Mouse (Mus musculus): ENCODE measurements around the gene Kcnj1. TPM values are rescaled to one million over a fixed set of nuclear protein-coding genes. Genes with fewer than 3 reads are reported as not detected.
A peak's percentile ranks its signal among the peaks of the same experiment; 100 is the strongest.

Gene Kcnj1
- total RNA-seq, 2 experiments from 2014 or later = not detected

GRCm38 (mm10) chr9:32394761-32395161, 22.5 kb downstream of the Kcnj1 start:
- no peak for DNase-seq

- DNase-seq = no peak
Observed at GRCm38 (mm10) chr9:32400212-32400611, 27.9 kb downstream of the Kcnj1 start.

GRCm38 (mm10) chr9:32400662-32401161, 28.4 kb downstream of the Kcnj1 start:
- DNase-seq = peak; percentile 23 to 42

- peak; percentile 57 to 65 for DNase-seq
Observed at GRCm38 (mm10) chr9:32405191-32405925, 33.1 kb downstream of the Kcnj1 start.

GRCm38 (mm10) chr9:32408730-32409059, 36.4 kb downstream of the Kcnj1 start:
- DNase-seq = no peak

- peak; percentile 12 to 46 for DNase-seq
Observed at GRCm38 (mm10) chr9:32409060-32409961, 37.0 kb downstream of the Kcnj1 start.

GRCm38 (mm10) chr9:32410671-32411070, 38.4 kb downstream of the Kcnj1 start:
- no peak for DNase-seq

- DNase-seq = no peak
Observed at GRCm38 (mm10) chr9:32411507-32411906, 39.2 kb downstream of the Kcnj1 start.

- DNase-seq = no peak
Observed at GRCm38 (mm10) chr9:32412836-32413580, 40.7 kb downstream of the Kcnj1 start.

- no peak for DNase-seq
Observed at GRCm38 (mm10) chr9:32414956-32415355, 42.7 kb downstream of the Kcnj1 start.

GRCm38 (mm10) chr9:32415952-32416351, 43.7 kb downstream of the Kcnj1 start:
- no peak for DNase-seq

GRCm38 (mm10) chr9:32417466-32418116, 45.3 kb downstream of the Kcnj1 start:
- no peak for DNase-seq

- no peak for DNase-seq
Observed at GRCm38 (mm10) chr9:32420711-32421110, 48.4 kb downstream of the Kcnj1 start.

GRCm38 (mm10) chr9:32425321-32425720, 53.0 kb downstream of the Kcnj1 start:
- no peak for DNase-seq

GRCm38 (mm10) chr9:32431061-32431460, 58.8 kb downstream of the Kcnj1 start:
- DNase-seq = peak; percentile 28 to 58

- DNase-seq = no peak
Observed at GRCm38 (mm10) chr9:32434241-32435213, 62.2 kb downstream of the Kcnj1 start.

- DNase-seq = no peak
Observed at GRCm38 (mm10) chr9:32443115-32443514, 70.8 kb downstream of the Kcnj1 start.

GRCm38 (mm10) chr9:32443817-32444216, 71.5 kb downstream of the Kcnj1 start:
- no peak for DNase-seq

GRCm38 (mm10) chr9:32444453-32445201, 72.3 kb downstream of the Kcnj1 start:
- no peak for DNase-seq

GRCm38 (mm10) chr9:32445789-32446188, 73.5 kb downstream of the Kcnj1 start:
- no peak for DNase-seq

Measured in adrenal gland, postnatal 36 days (tissue).